ENCODE assay signal across 9 mouse cellular contexts in the genomic region with DNA sequence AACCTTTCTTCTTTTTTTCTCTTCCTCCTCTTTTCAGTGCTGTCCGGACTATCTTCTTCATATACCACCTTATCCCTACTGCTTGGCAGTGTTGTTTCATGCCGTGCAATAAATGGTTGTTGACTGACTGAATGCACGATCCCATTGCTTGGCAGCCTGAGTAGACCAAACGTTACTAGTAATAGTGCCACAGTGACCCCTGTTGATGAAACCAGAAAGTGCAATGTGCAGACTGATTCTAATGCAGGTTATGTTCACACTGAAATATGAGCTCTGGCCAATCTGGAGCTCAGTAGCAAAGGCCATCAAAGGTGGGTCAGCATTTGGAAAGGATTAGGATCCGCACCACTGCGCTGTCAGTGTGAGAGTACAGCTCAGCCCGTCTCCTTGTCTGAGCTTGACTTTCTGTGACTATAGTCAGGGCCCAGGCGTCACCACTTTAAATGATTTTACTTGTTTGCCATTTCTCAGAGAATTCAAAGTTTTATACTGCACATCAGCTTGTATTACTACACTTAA. TPM values are rescaled to one million over a fixed set of nuclear protein-coding genes. Genes with fewer than 3 reads are reported as not detected.
DNase-seq lines count a peak whose midpoint lies in the region; ATAC-seq and TF ChIP-seq lines count a peak whose summit lies in the region.
"Had no signal": no experiment of that assay in that cellular context is flagged by ENCODE, and none has a peak within 500 bp of the region (broad histone marks: within the 10 kb centered on the region; RNA-seq: fewer than 3 reads in every experiment).

No protein-coding gene starts in this region.

- H3K27ac ChIP-seq in kidney, postnatal 0 days, result no peak overlapping the region
- H3K27ac ChIP-seq in liver, embryonic 13.5 days, result no peak overlapping the region
- H3K27ac ChIP-seq: neural tube, embryonic 13.5 days had no signal

- peak; percentile 62 for DNase-seq in ovary, postnatal 14 days (ENCODE audit: low spot score)
- no peak for DNase-seq in ovary, postnatal 36 days (ENCODE audit: low spot score)
- peak; percentile 5 for DNase-seq in adrenal gland, adult 8-10 months
- peak; percentile 45 to 64 for DNase-seq in frontal cortex, postnatal 25 days (ENCODE audit: low spot score in 2 of 2)
- peak; percentile 69 for DNase-seq in kidney, postnatal 0 days (ENCODE audit: low spot score)
- peak; percentile 4 for DNase-seq in liver, embryonic 13.5 days
- peak; percentile 20 to 52 for DNase-seq in right cerebral cortex, postnatal 36 days (ENCODE audit: low spot score in 2 of 2)
- DNase-seq in cerebellum, adult 11 months, result no peak

- 0 out of 2 replicates have a peak, but pooled peaks cover 3% of the 10 kb centered on the region for H3K4me1 ChIP-seq in kidney, postnatal 0 days (replicated peaks; ENCODE audit: insufficient read depth, low read length)
- no peaks in the 10 kb centered on the region for H3K4me1 ChIP-seq in liver, embryonic 13.5 days (replicated peaks)
- H3K4me1 ChIP-seq: neural tube, embryonic 13.5 days had no signal

- H3K4me2 ChIP-seq in kidney, postnatal 0 days (ENCODE audit: low read length), result no peak overlapping the region
- no peak overlapping the region for H3K4me2 ChIP-seq in liver, embryonic 13.5 days
- H3K4me2 ChIP-seq: neural tube, embryonic 13.5 days had no signal

- peak; percentile 83 for TF ChIP-seq CTCF in kidney, postnatal 0 days (IDR thresholded peaks at IDR 0.05; ENCODE audit: low read depth)

- H3K4me3 ChIP-seq in kidney, postnatal 0 days (replicated peaks; ENCODE audit: low read depth, low read length), result no peak overlapping the region
- no peak overlapping the region for H3K4me3 ChIP-seq in liver, embryonic 13.5 days (replicated peaks)
- H3K4me3 ChIP-seq: neural tube, embryonic 13.5 days had no signal

- no peaks in the 10 kb centered on the region for H3K36me3 ChIP-seq in kidney, postnatal 0 days (ENCODE audit: insufficient read depth, low read length)
- H3K36me3 ChIP-seq in liver, embryonic 13.5 days, result no peaks in the 10 kb centered on the region
- H3K36me3 ChIP-seq: neural tube, embryonic 13.5 days had no signal

- 43% methylated on average over 8 of the region's 8 CpGs for WGBS in kidney, postnatal 0 days
- 35% methylated on average over 8 of the region's 8 CpGs for WGBS in liver, embryonic 13.5 days (ENCODE audit: insufficient replicate concordance)

- H3K9me3 ChIP-seq in kidney, postnatal 0 days (replicated peaks; ENCODE audit: low read length), result no peaks in the 10 kb centered on the region
- no peaks in the 10 kb centered on the region for H3K9me3 ChIP-seq in liver, embryonic 13.5 days (replicated peaks)
- H3K9me3 ChIP-seq: neural tube, embryonic 13.5 days had no signal

- no peak overlapping the region for H3K9ac ChIP-seq in kidney, postnatal 0 days (ENCODE audit: low read depth, low read length)
- no peak overlapping the region for H3K9ac ChIP-seq in liver, embryonic 13.5 days
- H3K9ac ChIP-seq: neural tube, embryonic 13.5 days had no signal

- ATAC-seq in kidney, postnatal 0 days (replicated peaks; ENCODE audit: low FRiP score, low read depth), result peak; percentile 29; the same call in 1 of the 2 replicates
- no peak for ATAC-seq in liver, embryonic 13.5 days (ENCODE audit: low read depth)

- no peaks in the 10 kb centered on the region for H3K27me3 ChIP-seq in kidney, postnatal 0 days (ENCODE audit: insufficient read depth, low read length)
- no peaks in the 10 kb centered on the region for H3K27me3 ChIP-seq in liver, embryonic 13.5 days
- H3K27me3 ChIP-seq: neural tube, embryonic 13.5 days had no signal

RNA-seq across cellular contexts. Expression of gene Slc9a2, which starts 22.3 kb away (rescaled TPM):
- total RNA-seq in adrenal gland, adult 8-10 months (2022), result under 1 TPM in 3 of 4 experiments, not detected in 1; 0.05 to 0.07 (median 0.06) TPM
- polyA plus RNA-seq in kidney, postnatal 0 days (2015; fragmentation: Nextera tagmentation; extraction: Ambion mirVana), result 6.4 and 7.4 TPM in 2 replicates
- polyA plus RNA-seq in liver, embryonic 13.5 days (2015; fragmentation: Nextera tagmentation; extraction: Ambion mirVana), result not detected in 2 replicates

Comparison
In these comparisons a context has a peak if more than half of its experiments do, and no peak if none do; other contexts are left out.
1. DNase-seq: peak in ovary, postnatal 14 days (single experiment), adrenal gland, adult 8-10 months (single experiment), frontal cortex, postnatal 25 days (2 of 2), kidney, postnatal 0 days (single experiment), liver, embryonic 13.5 days (single experiment) and right cerebral cortex, postnatal 36 days (2 of 2); none in ovary, postnatal 36 days (single experiment) and cerebellum, adult 11 months (single experiment).